7 mouse cellular contexts compared by ENCODE assay signal in the genomic region with DNA sequence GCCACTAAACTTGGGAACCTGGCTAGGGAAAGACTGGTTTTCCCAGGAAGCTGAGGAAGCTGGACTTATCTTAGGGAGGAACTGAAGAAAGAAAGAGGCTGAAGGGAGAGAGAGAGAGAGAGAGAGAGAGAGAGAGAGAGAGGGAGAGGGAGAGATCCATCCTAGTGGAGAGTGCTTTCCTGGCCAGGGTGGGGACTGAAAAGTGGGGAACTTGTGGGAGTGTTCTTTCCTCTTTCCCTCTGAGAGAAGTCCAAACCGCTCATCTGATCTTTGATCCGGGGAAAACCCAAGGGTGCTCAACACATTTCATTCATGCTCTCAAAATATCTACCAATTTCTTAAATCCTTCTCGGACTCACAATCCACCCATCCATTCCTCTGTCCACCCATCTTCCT. TPM values are rescaled to one million over a fixed set of nuclear protein-coding genes. Genes with fewer than 3 reads are reported as not detected.
A peak's percentile ranks its signal among the peaks of the same experiment; 100 is the strongest.
DNase-seq lines count a peak whose midpoint lies in the region; ATAC-seq and TF ChIP-seq lines count a peak whose summit lies in the region.

No protein-coding gene starts in this region.

- WGBS in lung, embryonic 14.5 days: 25% methylated on average over 3 of the region's 3 CpGs
- WGBS in forebrain, embryonic 10.5 days: 18% methylated on average over 3 of the region's 3 CpGs
- WGBS in limb, embryonic 13.5 days: 15% methylated on average over 3 of the region's 3 CpGs
- WGBS in stomach, embryonic 14.5 days: 14% methylated on average over 3 of the region's 3 CpGs

- H3K27me3 ChIP-seq in lung, embryonic 14.5 days (ENCODE audit: insufficient read depth, low read length): no peaks in the 10 kb centered on the region
- H3K27me3 ChIP-seq in forebrain, embryonic 10.5 days (ENCODE audit: poor library complexity, severe bottlenecking): peaks cover 41% of the 10 kb centered on the region
- H3K27me3 ChIP-seq in limb, embryonic 13.5 days: peaks cover 26% of the 10 kb centered on the region
- H3K27me3 ChIP-seq in stomach, embryonic 14.5 days (ENCODE audit: control insufficient read depth, insufficient read depth, low read length): no peaks in the 10 kb centered on the region

- H3K36me3 ChIP-seq in lung, embryonic 14.5 days (ENCODE audit: insufficient read depth): no peaks in the 10 kb centered on the region
- H3K36me3 ChIP-seq in forebrain, embryonic 10.5 days (replicated peaks): no peaks in the 10 kb centered on the region
- H3K36me3 ChIP-seq in limb, embryonic 13.5 days: no peaks in the 10 kb centered on the region
- no peaks in the 10 kb centered on the region for H3K36me3 ChIP-seq in stomach, embryonic 14.5 days (ENCODE audit: control insufficient read depth, insufficient read depth, low read length)

- peak; percentile 35; the same call in 1 of the 2 replicates for ATAC-seq in lung, embryonic 14.5 days (ENCODE audit: insufficient read depth)
- ATAC-seq in limb, embryonic 13.5 days (ENCODE audit: low FRiP score, low read depth): no peak
- no peak for ATAC-seq in stomach, embryonic 14.5 days (ENCODE audit: insufficient number of reproducible peaks, insufficient read depth, low FRiP score, low read depth)

- H3K4me3 ChIP-seq in lung, embryonic 14.5 days (ENCODE audit: low read depth, low read length): peak overlapping the region; percentile 54
- H3K4me3 ChIP-seq in forebrain, embryonic 10.5 days: peak overlapping the region; percentile 60
- H3K4me3 ChIP-seq in limb, embryonic 13.5 days: peak overlapping the region; percentile 49
- H3K4me3 ChIP-seq in stomach, embryonic 14.5 days (ENCODE audit: low read depth, low read length): peak overlapping the region; percentile 31

- TF ChIP-seq CTCF in lung, embryonic 14.5 days (IDR thresholded peaks at IDR 0.05; ENCODE audit: low read depth): no peak

- no peak for DNase-seq in lung, embryonic 14.5 days
- DNase-seq in lung, postnatal 25 days (ENCODE audit: low spot score): no peak
- DNase-seq in forebrain, embryonic 10.5 days (ENCODE audit: extremely low spot score, low spot score): peak; percentile 22
- DNase-seq in adrenal gland, postnatal 14 days: no peak
- no peak for DNase-seq in cerebellum, adult 9-11 months

- H3K9ac ChIP-seq in lung, embryonic 14.5 days: peak overlapping the region; percentile 65
- H3K9ac ChIP-seq in limb, embryonic 13.5 days: no peak overlapping the region; the same call in 1 of the 2 replicates
- 0 out of 2 replicates have a peak overlapping the region, but pooled peaks have one; percentile 26 for H3K9ac ChIP-seq in stomach, embryonic 14.5 days (replicated peaks; ENCODE audit: low read depth, low read length)

- 0 out of 2 replicates have a peak overlapping the region, but pooled peaks have one; percentile 50 for H3K27ac ChIP-seq in lung, embryonic 14.5 days (ENCODE audit: low read depth)
- peak overlapping the region; percentile 70; the same call in 1 of the 2 replicates for H3K27ac ChIP-seq in forebrain, embryonic 10.5 days
- no peak overlapping the region for H3K27ac ChIP-seq in limb, embryonic 13.5 days
- no peak overlapping the region for H3K27ac ChIP-seq in stomach, embryonic 14.5 days (ENCODE audit: low read length)

- no peaks in the 10 kb centered on the region; the same call in 1 of the 2 replicates for H3K4me1 ChIP-seq in lung, embryonic 14.5 days (ENCODE audit: insufficient read depth)
- H3K4me1 ChIP-seq in forebrain, embryonic 10.5 days: peaks cover 15% of the 10 kb centered on the region
- peaks cover 4% of the 10 kb centered on the region; the same call in 1 of the 2 replicates for H3K4me1 ChIP-seq in limb, embryonic 13.5 days
- no peaks in the 10 kb centered on the region for H3K4me1 ChIP-seq in stomach, embryonic 14.5 days (ENCODE audit: control insufficient read depth, insufficient read depth, low read length)

- no peaks in the 10 kb centered on the region for H3K9me3 ChIP-seq in lung, embryonic 14.5 days (ENCODE audit: low read depth, low read length)
- no peaks in the 10 kb centered on the region for H3K9me3 ChIP-seq in forebrain, embryonic 10.5 days
- H3K9me3 ChIP-seq in limb, embryonic 13.5 days: no peaks in the 10 kb centered on the region
- H3K9me3 ChIP-seq in stomach, embryonic 14.5 days (ENCODE audit: control insufficient read depth, low read depth, low read length): no peaks in the 10 kb centered on the region

- H3K4me2 ChIP-seq in lung, embryonic 14.5 days: peak overlapping the region; percentile 87
- peak overlapping the region; percentile 77 for H3K4me2 ChIP-seq in limb, embryonic 13.5 days (replicated peaks)
- peak overlapping the region; percentile 81 for H3K4me2 ChIP-seq in stomach, embryonic 14.5 days (replicated peaks; ENCODE audit: low read depth, low read length)

RNA-seq across cellular contexts. Expression of a gene that starts 0.4 kb away (rescaled TPM):
- polyA plus RNA-seq in lung, embryonic 14.5 days (2014; fragmentation: Nextera tagmentation; extraction: Ambion mirVana): 27.8 and 31.8 TPM in 2 replicates
- polyA plus RNA-seq in forebrain, embryonic 10.5 days (2016; fragmentation: Nextera tagmentation; extraction: Ambion mirVana): 2.3 and 2.8 TPM in 2 replicates
- polyA plus RNA-seq in limb, embryonic 13.5 days (2015; fragmentation: Nextera tagmentation; extraction: Ambion mirVana): 11.7 and 13.0 TPM in 2 replicates
- polyA plus RNA-seq in stomach, embryonic 14.5 days (2014; fragmentation: Nextera tagmentation; extraction: Ambion mirVana): 11.3 and 15.4 TPM in 2 replicates
- 54.6 and 84.8 TPM in 2 replicates for total RNA-seq in adrenal gland, postnatal 14 days (2021)

Comparison
In these comparisons a context has a peak if more than half of its experiments do, and no peak if none do; other contexts are left out.
1. H3K27ac ChIP-seq: peak in lung, embryonic 14.5 days (single experiment) and forebrain, embryonic 10.5 days (single experiment); none in limb, embryonic 13.5 days (single experiment) and stomach, embryonic 14.5 days (single experiment).
2. Peak in every context shown above with its lines, with median percentiles within 50 percentile points of each other: H3K4me2 ChIP-seq and H3K4me3 ChIP-seq.